In the genomic region with DNA sequence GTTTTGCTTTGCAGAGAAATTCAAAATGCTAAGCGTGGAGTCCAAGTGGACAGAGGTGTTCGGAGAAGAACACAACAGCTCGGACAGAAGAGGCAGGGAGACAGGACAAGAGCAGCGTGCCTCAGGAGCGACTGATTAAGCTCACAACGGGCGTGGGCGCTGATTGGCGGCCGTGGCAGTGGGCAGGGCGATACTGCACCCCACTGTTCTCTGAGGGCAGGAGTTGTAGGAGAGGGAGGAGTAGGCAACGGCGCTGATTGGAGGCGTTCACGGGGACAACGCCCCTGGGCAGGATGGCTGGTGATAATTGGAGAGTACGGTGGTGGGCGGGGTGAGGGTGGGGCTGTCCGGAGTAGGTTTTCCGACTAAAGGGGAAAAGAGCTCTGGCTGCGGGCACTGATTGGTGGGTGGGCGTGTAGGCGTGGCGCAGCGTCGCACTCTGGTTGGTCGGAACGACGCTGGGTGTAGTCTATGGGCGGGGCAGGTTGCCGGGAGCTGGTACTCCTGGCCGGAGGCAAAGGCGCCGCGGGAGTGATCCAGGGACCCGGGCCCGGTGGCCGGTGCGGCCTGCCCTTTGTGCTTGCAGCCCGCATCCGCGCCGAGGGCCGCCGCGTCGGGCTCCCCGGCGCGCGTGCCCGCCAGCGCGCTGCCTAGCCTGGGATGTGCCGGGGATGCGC, we compare ENCODE assay signal across 8 mouse cellular contexts. TPM values are rescaled to one million over a fixed set of nuclear protein-coding genes. Genes with fewer than 3 reads are reported as not detected.
A peak's percentile ranks its signal among the peaks of the same experiment; 100 is the strongest.
DNase-seq lines count a peak whose midpoint lies in the region; ATAC-seq and TF ChIP-seq lines count a peak whose summit lies in the region.

A gene (plus strand): TSS at position 489 of the 677 bp plus-strand sequence.

- WGBS in bone marrow, adult 2 months, result under 1% methylated on average over 55 of the region's 56 CpGs
- under 1% methylated on average over 42 of the region's 56 CpGs for WGBS in embryonic facial prominence, embryonic 15.5 days
- 0% methylated on average over 38 of the region's 56 CpGs for WGBS in limb, embryonic 14.5 days
- 1% methylated on average over 39 of the region's 56 CpGs for WGBS in midbrain, postnatal 0 days

- H3K27ac ChIP-seq in bone marrow, adult 2 months (ENCODE audit: control insufficient read depth, insufficient read depth, low read depth, low read length, poor library complexity), result peak within 1 kb of the TSS; percentile 40
- H3K27ac ChIP-seq in embryonic facial prominence, embryonic 15.5 days (replicated peaks), result peak within 1 kb of the TSS; percentile 88
- peak within 1 kb of the TSS; percentile 56; the same call in 1 of the 2 replicates for H3K27ac ChIP-seq in limb, embryonic 14.5 days (replicated peaks; ENCODE audit: low read depth, low read length)
- H3K27ac ChIP-seq in midbrain, postnatal 0 days (ENCODE audit: low read depth, low read length), result peak within 1 kb of the TSS; percentile 75

- H3K36me3 ChIP-seq in embryonic facial prominence, embryonic 15.5 days, result no peaks in the 10 kb centered on the region
- H3K36me3 ChIP-seq in limb, embryonic 14.5 days (ENCODE audit: control insufficient read depth, insufficient read depth, low read length), result no peaks in the 10 kb centered on the region
- H3K36me3 ChIP-seq in midbrain, postnatal 0 days (ENCODE audit: insufficient read depth, low read length), result no peaks in the 10 kb centered on the region

- ATAC-seq in embryonic facial prominence, embryonic 15.5 days (ENCODE audit: insufficient number of reproducible peaks, low FRiP score, low TSS enrichment, low read depth), result peak; percentile 100
- peak; percentile 99 for ATAC-seq in limb, embryonic 14.5 days (ENCODE audit: low FRiP score, low read depth)
- peak; percentile 99 for ATAC-seq in midbrain, postnatal 0 days (ENCODE audit: low FRiP score)

- H3K27me3 ChIP-seq in embryonic facial prominence, embryonic 15.5 days, result no peaks in the 10 kb centered on the region
- H3K27me3 ChIP-seq in limb, embryonic 14.5 days (ENCODE audit: control insufficient read depth, insufficient read depth, low read length), result no peaks in the 10 kb centered on the region
- no peaks in the 10 kb centered on the region for H3K27me3 ChIP-seq in midbrain, postnatal 0 days (ENCODE audit: insufficient read depth, low read length)

- H3K9me3 ChIP-seq in embryonic facial prominence, embryonic 15.5 days (replicated peaks), result no peaks in the 10 kb centered on the region
- H3K9me3 ChIP-seq in limb, embryonic 14.5 days (ENCODE audit: control insufficient read depth, low read length), result no peaks in the 10 kb centered on the region
- no peaks in the 10 kb centered on the region for H3K9me3 ChIP-seq in midbrain, postnatal 0 days (ENCODE audit: low read length)

- TF ChIP-seq POLR2A in bone marrow, adult 2 months (IDR thresholded peaks at IDR 0.05; ENCODE audit: borderline replicate concordance, control insufficient read depth, low read depth, low read length), result no peak
- TF ChIP-seq POLR2A in limb, embryonic 14.5 days (IDR thresholded peaks at IDR 0.05; ENCODE audit: borderline replicate concordance, extremely low read depth, insufficient read depth, insufficient read length), result 0 out of 2 replicates have a peak, but pooled peaks have one; percentile 45

- H3K4me2 ChIP-seq in embryonic facial prominence, embryonic 15.5 days (replicated peaks), result peak within 1 kb of the TSS; percentile 97
- H3K4me2 ChIP-seq in limb, embryonic 14.5 days (replicated peaks; ENCODE audit: low read depth, low read length, severe bottlenecking), result peak within 1 kb of the TSS; percentile 89
- H3K4me2 ChIP-seq in midbrain, postnatal 0 days (ENCODE audit: low read depth, low read length, poor library complexity, severe bottlenecking), result peak within 1 kb of the TSS; percentile 70

- H3K4me1 ChIP-seq in bone marrow, adult 2 months (ENCODE audit: control insufficient read depth, insufficient read depth, low read length), result peaks cover 5% of the 10 kb centered on the region; the same call in 1 of the 2 replicates
- H3K4me1 ChIP-seq in embryonic facial prominence, embryonic 15.5 days, result peaks cover 16% of the 10 kb centered on the region
- peaks cover 14% of the 10 kb centered on the region; the same call in 1 of the 2 replicates for H3K4me1 ChIP-seq in limb, embryonic 14.5 days (ENCODE audit: control insufficient read depth, insufficient read depth, low read length)
- peaks cover 15% of the 10 kb centered on the region for H3K4me1 ChIP-seq in midbrain, postnatal 0 days (ENCODE audit: insufficient read depth, low read length)

- H3K4me3 ChIP-seq in bone marrow, adult 2 months (replicated peaks; ENCODE audit: control insufficient read depth, low read depth, low read length), result peak within 1 kb of the TSS; percentile 67
- H3K4me3 ChIP-seq in embryonic facial prominence, embryonic 15.5 days (replicated peaks), result peak within 1 kb of the TSS; percentile 89
- peak within 1 kb of the TSS; percentile 78 for H3K4me3 ChIP-seq in limb, embryonic 14.5 days (replicated peaks; ENCODE audit: low read length)
- H3K4me3 ChIP-seq in midbrain, postnatal 0 days (ENCODE audit: low read depth, low read length), result peak within 1 kb of the TSS; percentile 58

- no peak for TF ChIP-seq CTCF in bone marrow, adult 2 months (IDR thresholded peaks at IDR 0.05; ENCODE audit: control insufficient read depth, insufficient read depth, low read length)
- TF ChIP-seq CTCF in midbrain, postnatal 0 days (IDR thresholded peaks at IDR 0.05), result no peak

- peak; percentile 99 for DNase-seq in 3134 (ENCODE audit: extremely low read depth, insufficient read length, low spot score)
- DNase-seq in heart, adult 8-10 months (ENCODE audit: low spot score), result peak; percentile 94
- DNase-seq in kidney, adult 9 months, result peak; percentile 98
- peak; percentile 99 for DNase-seq in limb, embryonic 14.5 days (ENCODE audit: low spot score)
- peak; percentile 99 for DNase-seq in midbrain, postnatal 0 days (ENCODE audit: low spot score)
- peak; percentile 78 to 83 for DNase-seq in spleen, postnatal 14 days (ENCODE audit: low spot score in 2 of 2)

- peak within 1 kb of the TSS; percentile 44 for H3K9ac ChIP-seq in embryonic facial prominence, embryonic 15.5 days
- H3K9ac ChIP-seq in limb, embryonic 14.5 days (ENCODE audit: low read depth, low read length, severe bottlenecking), result peak within 1 kb of the TSS; percentile 67
- H3K9ac ChIP-seq in midbrain, postnatal 0 days (replicated peaks; ENCODE audit: low read length, poor library complexity, severe bottlenecking), result peak within 1 kb of the TSS; percentile 63

RNA-seq across cellular contexts. Expression of the gene that starts here (rescaled TPM):
- polyA plus RNA-seq in bone marrow, adult 2 months (2011; ENCODE audit: insufficient read depth, insufficient read length, low replicate concordance, missing spikeins), result 2.4 and 9.1 TPM in 2 replicates
- 9.1 and 9.8 TPM in 2 replicates for polyA plus RNA-seq in embryonic facial prominence, embryonic 15.5 days (2015; fragmentation: Nextera tagmentation; extraction: Ambion mirVana)
- total RNA-seq in heart, adult 8-10 months (2022), result 10 to 100 TPM; 44.5 to 56.3 (median 52.4) TPM
- polyA plus RNA-seq in limb, embryonic 14.5 days (2012; rRNA removed), result 13.8 and 17.6 TPM in 2 replicates
- polyA plus RNA-seq in limb, embryonic 14.5 days (2014; fragmentation: Nextera tagmentation; extraction: Ambion mirVana), result 12.1 and 12.8 TPM in 2 replicates
- total RNA-seq in midbrain, postnatal 0 days (2014; rRNA removed), result 33.2 and 34.2 TPM in 2 replicates
- 14.7 and 16.8 TPM in 2 replicates for polyA plus RNA-seq in midbrain, postnatal 0 days (2015; fragmentation: Nextera tagmentation; extraction: Ambion mirVana)

Comparison
In these comparisons a context has a peak if more than half of its experiments do, and no peak if none do; other contexts are left out.
1. Peak in every context shown above with its lines: DNase-seq, ATAC-seq, H3K4me3 ChIP-seq and H3K27ac ChIP-seq.